Mouse (Mus musculus): ENCODE results near the gene Gm20388. TPM values are rescaled to one million over a fixed set of nuclear protein-coding genes. Genes with fewer than 3 reads are reported as not detected.
A peak's percentile ranks its signal among the peaks of the same experiment; 100 is the strongest.
"Not testable (repeated sequence)": the region's sequence is repeated elsewhere in the genome, so short reads cannot be mapped to it uniquely, and the experiment has no call there.

Gm20388 gene
- polyA plus RNA-seq, 1 experiment from 2014 or later, result not detected

DNA sequence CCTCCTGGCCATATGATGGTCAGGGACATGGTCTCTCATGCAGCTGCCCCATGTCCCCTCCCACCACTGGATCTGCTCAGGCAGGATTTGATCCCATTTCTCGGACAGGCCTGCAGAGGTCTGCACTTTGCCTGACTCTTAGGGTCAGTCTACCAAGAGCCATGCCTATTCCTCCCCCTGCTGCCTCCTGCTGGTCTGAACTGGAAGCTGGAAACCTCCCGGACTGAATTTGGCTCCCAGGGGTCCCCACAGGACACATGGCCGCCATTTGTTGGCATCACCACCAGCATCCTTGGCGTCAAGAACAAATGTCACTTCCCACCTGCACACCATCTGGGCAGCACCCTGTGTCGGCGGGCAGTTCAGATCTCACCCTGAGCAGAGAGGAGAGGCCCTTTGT is 1402.8 kb downstream of the Gm20388 start:
- Histone ChIP-seq H3K4me1 (replicated peaks; ENCODE audit: control insufficient read depth, insufficient read depth) (no peaks in the 10 kb centered on the region; the same call in 1 of the 2 replicates), H3K9me3 (ENCODE audit: control insufficient read depth, low read length) (no peaks in the 10 kb centered on the region), H3K4me2 (replicated peaks; ENCODE audit: low read depth) (no peak overlapping the region), H3K27ac (replicated peaks) (no peak overlapping the region), H3K4me3 (ENCODE audit: low read depth, low read length) (no peak overlapping the region), H3K36me3 (ENCODE audit: control insufficient read depth, insufficient read depth, low read length) (no peaks in the 10 kb centered on the region), H3K9ac (ENCODE audit: low read length) (no peak overlapping the region), H3K27me3 (ENCODE audit: control insufficient read depth, insufficient read depth, low read length) (no peaks in the 10 kb centered on the region)
- no peak for ATAC-seq (ENCODE audit: low FRiP score, low TSS enrichment)
- peak; percentile 56 for TF ChIP-seq CTCF (IDR thresholded peaks at IDR 0.05; ENCODE audit: low read depth)
- TF ChIP-seq EP300 (optimal IDR thresholded peaks at IDR 0.05), result no peak
- WGBS, result 62% methylated on average over 6 of the region's 6 CpGs
- DNase-seq (ENCODE audit: low spot score), result no peak

DNA sequence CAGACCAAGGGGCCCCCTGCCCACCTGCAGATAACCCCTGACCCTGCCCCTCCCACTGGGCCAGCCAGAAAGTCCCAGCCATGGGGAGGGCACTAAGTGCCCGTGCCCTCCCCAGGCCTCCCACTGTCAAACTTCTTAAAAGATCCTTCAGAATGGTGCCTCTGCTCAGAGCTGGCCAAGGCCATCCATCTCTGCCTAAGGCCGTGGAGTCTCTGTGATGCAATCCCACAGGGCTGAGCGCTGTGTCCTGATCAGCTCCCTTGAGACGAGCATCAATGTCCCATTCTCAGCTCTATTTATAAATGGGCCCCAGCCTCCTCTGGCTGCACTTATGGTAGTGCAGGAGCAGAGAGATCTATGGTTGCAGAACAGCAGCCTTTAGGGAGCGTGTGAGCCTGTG is 1403.4 kb downstream of the Gm20388 start:
- Histone ChIP-seq H3K36me3 (ENCODE audit: control insufficient read depth, insufficient read depth, low read length) (no peaks in the 10 kb centered on the region), H3K4me1 (replicated peaks; ENCODE audit: control insufficient read depth, insufficient read depth) (no peaks in the 10 kb centered on the region; the same call in 1 of the 2 replicates), H3K9ac (ENCODE audit: low read length) (no peak overlapping the region), H3K4me2 (replicated peaks; ENCODE audit: low read depth) (no peak overlapping the region), H3K9me3 (ENCODE audit: control insufficient read depth, low read length) (no peaks in the 10 kb centered on the region), H3K27ac (replicated peaks) (no peak overlapping the region), H3K27me3 (ENCODE audit: control insufficient read depth, insufficient read depth, low read length) (no peaks in the 10 kb centered on the region), H3K4me3 (ENCODE audit: low read depth, low read length) (no peak overlapping the region)
- TF ChIP-seq CTCF (IDR thresholded peaks at IDR 0.05; ENCODE audit: low read depth) (no peak), EP300 (optimal IDR thresholded peaks at IDR 0.05) (no peak)
- ATAC-seq (ENCODE audit: low FRiP score, low TSS enrichment) (no peak), DNase-seq (ENCODE audit: low spot score) (no peak)
- WGBS, result 76% methylated on average over 5 of the region's 5 CpGs

DNA sequence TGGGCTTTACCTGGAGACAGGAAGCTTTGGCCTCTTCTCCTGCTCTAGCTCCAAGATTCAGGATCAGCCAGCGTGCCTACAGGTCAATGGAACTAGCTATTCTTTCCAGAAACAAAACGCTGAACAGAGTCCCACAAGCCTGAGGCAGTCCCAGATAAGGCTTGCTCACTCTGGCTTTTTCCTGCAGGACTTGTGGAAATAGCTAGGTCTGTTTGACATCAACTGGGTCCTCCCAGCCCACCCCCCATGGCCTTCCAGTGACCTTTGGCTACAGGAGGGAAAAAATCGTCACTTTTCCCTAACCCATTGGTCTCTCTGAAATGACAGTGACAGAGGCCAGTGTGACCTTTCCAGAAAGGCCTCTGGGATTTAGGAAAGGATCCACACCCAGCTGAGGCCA is 1404.9 kb downstream of the Gm20388 start:
- no peaks in the 10 kb centered on the region for H3K36me3 ChIP-seq (ENCODE audit: control insufficient read depth, insufficient read depth, low read length)
- H3K4me2 ChIP-seq (replicated peaks; ENCODE audit: low read depth), result no peak overlapping the region
- WGBS, result 31% methylated on average over 3 of the region's 3 CpGs
- ATAC-seq (ENCODE audit: low FRiP score, low TSS enrichment), result no peak
- H3K27ac ChIP-seq (replicated peaks), result no peak overlapping the region
- TF ChIP-seq CTCF (IDR thresholded peaks at IDR 0.05; ENCODE audit: low read depth) (no peak), EP300 (optimal IDR thresholded peaks at IDR 0.05) (no peak)
- H3K4me1 ChIP-seq (replicated peaks; ENCODE audit: control insufficient read depth, insufficient read depth), result no peaks in the 10 kb centered on the region; the same call in 1 of the 2 replicates
- H3K4me3 ChIP-seq (ENCODE audit: low read depth, low read length), result no peak overlapping the region
- no peak overlapping the region for H3K9ac ChIP-seq (ENCODE audit: low read length)
- no peaks in the 10 kb centered on the region for H3K27me3 ChIP-seq (ENCODE audit: control insufficient read depth, insufficient read depth, low read length)
- no peaks in the 10 kb centered on the region for H3K9me3 ChIP-seq (ENCODE audit: control insufficient read depth, low read length)
- DNase-seq (ENCODE audit: low spot score), result no peak

DNA sequence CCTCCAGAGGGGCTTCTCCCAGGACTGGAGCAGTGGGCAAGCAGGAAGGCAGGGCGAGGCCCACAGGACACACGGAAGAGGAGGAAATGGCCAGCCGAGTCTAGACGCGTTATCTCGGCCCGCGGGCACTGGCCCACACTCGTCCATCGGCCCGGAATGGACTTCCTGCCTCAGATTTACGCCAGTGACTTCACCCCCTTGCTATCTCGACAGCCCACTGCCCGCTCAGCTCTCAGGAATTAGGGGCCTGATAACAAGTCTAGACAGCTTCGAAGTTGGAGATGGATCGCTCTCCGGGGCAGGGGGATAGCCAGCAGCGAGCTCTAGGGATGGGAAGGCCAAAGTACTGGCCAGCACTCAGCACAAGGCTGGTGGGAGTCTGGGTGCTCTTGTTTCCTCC is 1405.4 kb downstream of the Gm20388 start:
- Histone ChIP-seq H3K36me3 (ENCODE audit: control insufficient read depth, insufficient read depth, low read length) (no peaks in the 10 kb centered on the region), H3K27ac (replicated peaks) (no peak overlapping the region)
- TF ChIP-seq EP300 (optimal IDR thresholded peaks at IDR 0.05) (no peak), CTCF (IDR thresholded peaks at IDR 0.05; ENCODE audit: low read depth) (no peak)

DNA sequence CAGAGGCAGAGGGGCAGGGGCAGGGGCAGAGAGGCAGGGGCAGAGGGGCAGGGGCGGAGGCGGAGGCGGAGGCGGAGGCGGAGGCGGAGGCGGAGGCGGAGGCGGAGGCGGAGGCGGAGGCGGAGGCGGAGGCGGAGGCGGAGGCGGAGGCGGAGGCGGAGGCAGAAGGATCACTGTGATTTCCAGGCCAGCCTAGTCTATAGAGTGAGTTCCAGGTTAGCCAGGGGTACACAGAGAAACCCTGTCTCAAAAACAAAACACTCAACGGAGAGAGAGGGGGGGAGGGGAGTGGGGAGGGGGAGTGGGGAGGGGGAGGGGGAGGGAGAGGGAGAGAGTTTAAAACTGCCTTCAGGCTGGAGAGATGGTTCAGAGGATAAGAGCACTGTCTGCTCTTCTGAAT is 1408.1 kb downstream of the Gm20388 start:
- ATAC-seq (ENCODE audit: low FRiP score, low TSS enrichment), result not testable (repeated sequence)

More for the DNA sequence above, 1405.4 kb downstream of the Gm20388 start:
- H3K4me3 ChIP-seq (ENCODE audit: low read depth, low read length), result no peak overlapping the region
- WGBS, result 24% methylated on average over 18 of the region's 18 CpGs
- ATAC-seq (ENCODE audit: low FRiP score, low TSS enrichment) (no peak), DNase-seq (ENCODE audit: low spot score) (no peak)
- H3K4me2 ChIP-seq (replicated peaks; ENCODE audit: low read depth), result no peak overlapping the region
- H3K9ac ChIP-seq (ENCODE audit: low read length), result no peak overlapping the region
- H3K4me1 ChIP-seq (replicated peaks; ENCODE audit: control insufficient read depth, insufficient read depth), result no peaks in the 10 kb centered on the region; the same call in 1 of the 2 replicates
- no peaks in the 10 kb centered on the region for H3K9me3 ChIP-seq (ENCODE audit: control insufficient read depth, low read length)
- no peaks in the 10 kb centered on the region for H3K27me3 ChIP-seq (ENCODE audit: control insufficient read depth, insufficient read depth, low read length)

DNA sequence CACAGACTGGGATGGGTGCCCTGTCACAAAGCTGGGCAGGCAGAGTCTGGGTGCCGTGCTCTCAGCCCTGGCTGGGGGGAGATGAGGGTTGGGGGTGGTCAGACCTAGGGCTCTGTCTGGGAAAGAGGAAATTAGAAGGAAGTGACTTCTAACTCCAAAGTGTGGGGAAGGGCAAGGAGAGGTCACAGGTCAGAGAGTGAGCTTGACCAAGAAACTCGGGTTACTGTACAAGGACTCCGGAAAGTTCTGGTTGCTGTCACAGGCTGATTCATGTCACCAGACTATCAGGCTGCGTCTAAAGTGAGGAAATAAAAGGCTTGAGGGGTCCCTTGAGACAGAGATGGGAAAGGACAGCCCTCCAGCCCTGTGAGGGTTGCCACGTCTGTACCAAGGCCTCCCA is 1408.8 kb downstream of the Gm20388 start:
- Histone ChIP-seq H3K4me3 (ENCODE audit: low read depth, low read length) (no peak overlapping the region), H3K9ac (ENCODE audit: low read length) (no peak overlapping the region), H3K4me2 (replicated peaks; ENCODE audit: low read depth) (no peak overlapping the region), H3K27me3 (ENCODE audit: control insufficient read depth, insufficient read depth, low read length) (no peaks in the 10 kb centered on the region), H3K36me3 (ENCODE audit: control insufficient read depth, insufficient read depth, low read length) (no peaks in the 10 kb centered on the region), H3K9me3 (ENCODE audit: control insufficient read depth, low read length) (no peaks in the 10 kb centered on the region), H3K4me1 (replicated peaks; ENCODE audit: control insufficient read depth, insufficient read depth) (no peaks in the 10 kb centered on the region), H3K27ac (replicated peaks) (no peak overlapping the region)
- no peak for TF ChIP-seq EP300 (optimal IDR thresholded peaks at IDR 0.05)
- no peak for TF ChIP-seq CTCF (IDR thresholded peaks at IDR 0.05; ENCODE audit: low read depth)
- ATAC-seq (ENCODE audit: low FRiP score, low TSS enrichment), result no peak
- DNase-seq (ENCODE audit: low spot score), result no peak
- 50% methylated on average over 5 of the region's 5 CpGs for WGBS

More for the DNA sequence above, 1408.1 kb downstream of the Gm20388 start:
- not testable (repeated sequence) for DNase-seq (ENCODE audit: low spot score); H3K27me3 ChIP-seq (ENCODE audit: control insufficient read depth, insufficient read depth, low read length); H3K27ac ChIP-seq (replicated peaks); H3K9ac ChIP-seq (ENCODE audit: low read length); H3K4me3 ChIP-seq (ENCODE audit: low read depth, low read length); H3K4me1 ChIP-seq (replicated peaks; ENCODE audit: control insufficient read depth, insufficient read depth); H3K4me2 ChIP-seq (replicated peaks; ENCODE audit: low read depth); H3K9me3 ChIP-seq (ENCODE audit: control insufficient read depth, low read length); H3K36me3 ChIP-seq (ENCODE audit: control insufficient read depth, insufficient read depth, low read length)
- WGBS, result no CpG with 5 or more reads among the region's 19 CpGs
